Mouse (Mus musculus): ENCODE results near the gene Bsph2. TPM values are rescaled to one million over a fixed set of nuclear protein-coding genes. Genes with fewer than 3 reads are reported as not detected.

Gene Bsph2
- total RNA-seq (2021) = not detected
- long read RNA-seq, experiment 1 = 0 reads
- long read RNA-seq, experiment 2 = 0 reads

DNA sequence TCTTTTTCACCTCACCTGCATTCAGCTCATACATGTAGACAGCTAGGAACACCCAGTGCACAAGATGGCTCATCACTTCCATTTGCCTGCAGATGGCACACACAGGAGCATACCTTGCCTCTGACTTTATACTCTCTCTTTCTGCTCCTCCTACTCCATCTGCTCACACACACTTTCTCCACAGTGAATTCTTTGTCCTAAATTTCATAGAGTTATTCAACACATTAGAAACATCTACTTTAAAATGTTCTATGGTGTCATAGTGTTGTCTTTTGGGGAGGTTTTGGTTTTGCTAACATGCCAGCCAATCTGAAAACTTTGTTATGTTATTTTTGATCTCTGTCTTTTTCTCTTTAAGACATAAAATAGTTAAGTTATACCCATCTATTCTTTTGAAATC, at the start of gene Bsph2:
Bsph2 (minus strand) TSS at position 101 of the 400 bp plus-strand sequence.
- DNase-seq = no peak

DNA sequence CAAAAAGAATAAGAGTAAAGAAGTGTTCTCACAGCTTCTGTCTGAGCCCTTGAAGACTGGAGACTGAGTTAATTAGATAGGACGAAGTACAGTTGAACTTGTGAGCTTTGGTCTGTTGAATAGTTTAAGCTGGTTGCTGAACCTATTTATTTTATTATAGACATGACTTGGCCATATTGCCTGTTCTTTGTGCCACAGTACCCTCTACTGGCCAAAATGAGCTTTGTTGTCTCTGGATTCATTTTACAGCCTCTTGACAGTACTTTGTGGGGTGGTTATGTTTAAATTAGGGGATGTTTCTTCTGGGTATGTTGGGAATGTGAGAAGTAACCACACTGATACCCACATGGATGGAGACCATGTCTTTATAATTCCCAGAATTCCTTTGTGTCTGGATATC, 59.3 kb downstream of the Bsph2 start:
- DNase-seq = peak in 1 of 2 experiments; percentile 26

Other genes with a start within 250 kb of the Bsph2 start
- gene Pla2g4c, start 246.4 kb downstream of the Bsph2 start, total RNA-seq (2021) = under 1 TPM in 1 of 2 experiments, not detected in 1; 0.12 TPM
- not detected for gene Cabp5, start 172.9 kb downstream of the Bsph2 start, total RNA-seq (2021)
- gene Bsph1, start 120.2 kb downstream of the Bsph2 start, total RNA-seq (2021) = not detected
- gene Sult2a5, start 52.9 kb upstream of the Bsph2 start, total RNA-seq (2021) = not detected
- not detected for gene Sult2a2, start 162.4 kb upstream of the Bsph2 start, total RNA-seq (2021)

Data from heart, adult 18-20 months (tissue).